Mouse (Mus musculus) monocyte, adult 5-6 weeks (primary cell): ENCODE data around the gene Btbd17. TPM values are rescaled to one million over a fixed set of nuclear protein-coding genes. Genes with fewer than 3 reads are reported as not detected.
A peak's percentile ranks its signal among the peaks of the same experiment; 100 is the strongest.

Experiments used
- ATAC-seq: fragments of 153-309, 156-312 bp; replicated peaks from 2 replicates; pipeline ENCODE4 v1.8.0; 2017; ENCODE audit warnings: mild to moderate bottlenecking; ENCODE audit not compliant: low TSS enrichment, insufficient number of reproducible peaks, severe bottlenecking, poor library complexity, low FRiP score
- total RNA-seq: library from RNA; stranded (forward); fragments of 200-1000, 200-491, 200-594 nt; gene quantifications from 3 replicates; pipeline ENCODE4 v1.2.3, GENCODE M21; 2017

Gene Btbd17
- total RNA-seq, 1 experiment from 2014 or later = not detected

DNA sequence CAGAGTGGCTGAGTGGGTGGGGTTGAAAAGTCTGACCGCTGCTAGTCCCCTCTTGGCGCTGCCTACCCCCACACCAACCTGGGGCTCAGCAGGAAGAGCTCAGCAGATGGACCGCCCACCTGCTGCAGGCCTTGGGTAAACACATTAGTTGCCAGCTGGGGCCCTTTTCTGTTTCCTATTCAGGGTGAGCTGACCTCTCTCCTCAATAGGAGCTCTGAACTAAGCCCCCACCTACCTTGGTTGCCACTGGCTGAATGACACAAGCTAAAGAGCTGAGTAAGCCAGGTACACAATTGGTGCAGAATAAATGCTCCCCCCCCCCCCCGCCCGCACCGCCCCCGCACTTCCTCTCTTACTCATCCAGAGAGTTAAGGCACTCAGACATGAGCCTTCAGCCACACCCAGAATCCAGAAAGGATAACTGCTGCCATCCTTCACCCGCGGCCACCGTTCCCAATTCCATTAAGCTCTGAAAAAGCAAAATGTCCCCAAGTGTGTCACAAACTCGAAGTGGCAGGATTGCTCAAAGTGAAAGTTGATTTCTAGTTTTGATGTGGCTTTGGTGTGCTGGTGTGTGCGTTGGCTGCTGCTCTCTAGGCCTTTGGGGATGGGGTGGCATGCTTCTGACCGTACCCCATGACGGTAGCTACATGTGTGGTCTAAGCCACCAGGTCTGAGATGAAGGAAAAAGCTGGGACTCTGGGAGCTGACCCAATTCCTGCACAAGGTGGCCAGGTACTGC is 12.1 kb upstream of the Btbd17 start:
- ATAC-seq = no peak

DNA sequence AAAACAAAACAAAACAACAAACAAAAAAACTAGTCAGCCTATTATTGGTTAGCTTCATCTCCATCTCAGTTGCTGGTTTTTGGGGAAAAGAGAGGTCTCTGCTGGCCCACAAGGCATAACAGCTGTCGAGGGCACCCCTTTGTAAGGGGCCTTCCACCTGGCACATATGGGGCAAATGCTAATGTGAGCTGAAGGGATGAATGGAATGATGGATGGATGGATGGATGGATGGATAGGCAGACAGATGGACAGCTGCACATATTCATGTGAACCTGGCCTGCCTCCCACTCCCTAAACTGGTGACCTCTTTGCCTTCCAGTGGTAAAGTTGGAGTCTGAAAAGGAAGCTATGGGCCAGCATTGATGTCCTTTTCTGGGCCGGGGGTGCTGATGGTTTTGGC is 11.3 kb upstream of the Btbd17 start:
- no peak for ATAC-seq

DNA sequence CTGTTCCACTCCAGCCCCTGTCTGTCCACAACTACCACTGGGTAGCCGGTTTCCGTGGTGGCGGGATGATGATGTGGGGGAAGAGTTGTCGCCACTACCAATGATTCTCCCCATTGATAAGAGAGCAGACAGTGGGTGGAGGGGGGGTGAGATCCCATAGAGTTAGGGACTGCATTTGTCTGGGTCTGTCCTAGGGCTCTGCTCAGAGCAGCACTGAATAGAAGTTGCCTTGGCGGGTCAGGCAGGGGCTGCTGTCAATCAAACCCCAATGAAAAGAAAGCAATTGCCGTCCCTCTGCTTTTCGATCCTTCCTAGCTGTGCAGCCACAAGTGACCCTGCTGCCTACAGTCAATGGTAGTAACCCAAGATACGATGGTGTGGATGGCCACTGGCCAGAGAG is 8.2 kb upstream of the Btbd17 start:
- ATAC-seq = no peak

DNA sequence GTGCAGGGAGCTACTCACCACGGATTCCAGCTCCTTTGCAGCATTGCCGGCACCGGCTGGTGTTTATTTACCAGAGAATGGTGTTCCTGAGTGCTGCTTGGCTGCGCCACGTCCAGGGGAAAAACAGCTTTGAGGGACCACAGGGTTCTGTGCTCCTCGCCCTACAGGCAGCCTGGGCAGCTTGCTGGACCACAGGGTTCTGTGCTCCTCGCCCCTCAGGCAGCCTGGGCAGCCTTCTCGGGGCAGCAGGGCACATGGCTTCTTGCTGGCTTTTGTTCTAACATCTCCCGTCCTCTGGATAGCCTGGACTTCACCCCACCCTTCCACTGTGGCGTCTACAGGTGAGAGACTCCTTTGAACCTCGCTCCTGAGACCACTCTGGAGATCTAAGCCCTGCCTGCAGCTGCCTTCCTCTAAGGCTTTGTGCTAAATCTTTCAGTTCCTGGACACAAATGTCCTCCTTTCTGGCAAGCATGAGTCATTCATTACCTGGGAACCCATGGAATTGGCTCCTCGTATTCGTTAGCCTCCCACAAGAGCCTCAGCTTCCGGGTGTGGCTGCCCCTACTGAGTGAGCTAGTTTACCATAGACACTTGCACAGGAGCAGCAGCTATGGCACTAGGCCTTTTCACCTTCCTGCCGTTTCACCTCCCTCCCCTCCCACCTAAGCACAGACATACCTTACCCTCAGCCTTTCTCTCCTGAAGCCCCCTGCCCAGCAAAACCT is 7.0 kb upstream of the Btbd17 start:
- ATAC-seq = no peak

DNA sequence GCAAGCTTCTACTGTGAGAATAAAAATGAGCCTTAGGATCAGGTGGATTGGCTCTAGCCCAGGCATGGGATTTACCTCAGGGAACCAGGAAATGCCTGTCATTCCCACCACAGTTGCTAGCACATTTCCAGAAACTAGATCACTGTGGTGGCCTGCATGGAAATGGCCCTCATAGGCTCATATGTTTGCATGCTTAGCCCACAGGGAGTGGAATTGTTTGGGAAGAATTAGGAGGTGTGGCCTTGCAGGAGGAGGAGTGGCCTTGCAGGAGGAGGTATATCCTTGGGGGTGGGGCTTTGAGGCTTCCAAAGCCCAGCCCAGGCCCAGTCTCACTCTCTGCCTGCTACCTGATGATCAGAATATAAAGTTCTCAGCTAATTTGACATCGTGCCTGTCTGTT is 6.2 kb upstream of the Btbd17 start:
- ATAC-seq = no peak

DNA sequence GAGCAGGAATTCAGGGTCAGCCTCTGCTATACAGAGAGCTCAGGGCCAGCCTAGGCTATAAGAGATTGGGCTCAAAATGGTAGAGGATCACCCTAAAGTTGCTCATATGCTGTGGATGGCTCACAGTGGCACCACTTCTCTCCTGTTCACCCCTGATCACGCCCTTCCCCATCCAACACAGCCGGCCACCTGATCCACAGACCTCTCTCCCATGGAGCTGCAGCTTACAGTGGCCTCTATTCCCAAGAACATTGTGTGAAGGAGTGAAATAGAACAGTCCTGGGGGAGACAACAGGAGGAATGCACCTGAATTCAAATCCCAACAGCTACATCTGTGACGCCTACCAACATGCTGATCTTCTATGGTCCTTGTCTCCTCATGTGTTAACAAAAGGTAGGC is 2.9 kb upstream of the Btbd17 start, which contains the start of gene Gpr142:
Gpr142 (plus strand) TSS at position 301 of the 400 bp plus-strand sequence.
- no peak for ATAC-seq

DNA sequence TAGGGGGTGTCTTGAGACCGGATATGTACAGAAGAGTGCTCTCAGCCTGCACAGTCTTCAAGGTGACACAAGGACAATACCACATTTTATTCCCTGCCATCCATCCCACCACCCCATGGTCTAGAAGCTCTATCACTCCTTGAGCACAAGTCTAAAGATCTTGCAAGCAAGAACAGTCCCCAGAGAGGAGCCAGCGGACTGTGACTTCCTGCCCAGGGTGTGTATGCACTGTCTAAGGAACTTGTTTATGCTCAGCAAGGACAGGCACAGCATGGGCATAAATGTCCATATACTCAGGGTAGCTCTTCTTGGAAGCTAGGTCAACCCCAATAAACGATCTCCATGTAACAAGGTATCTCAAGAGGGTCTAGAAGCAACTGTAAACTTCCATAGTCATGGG is 2.2 kb upstream of the Btbd17 start:
- ATAC-seq = no peak

DNA sequence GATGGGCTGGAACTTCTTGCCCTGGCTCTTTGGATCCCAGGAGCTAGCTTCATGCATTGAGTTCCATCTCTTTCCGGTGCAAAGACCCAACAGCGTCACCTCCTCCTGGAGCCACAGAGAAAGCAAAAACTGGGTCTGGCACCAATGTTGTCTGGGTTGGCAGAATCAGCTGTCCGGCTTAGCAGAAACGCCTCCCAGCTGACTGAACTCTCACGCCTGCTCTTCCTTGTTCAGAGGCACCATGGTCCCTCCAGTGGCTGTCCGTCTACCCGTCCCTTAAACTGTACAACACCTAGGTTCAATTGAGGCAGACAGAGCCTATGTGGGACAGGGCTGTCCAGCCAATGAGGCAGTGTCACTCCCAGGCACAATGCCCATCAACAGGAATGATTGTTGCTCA is 1.4 kb upstream of the Btbd17 start:
- ATAC-seq = no peak

DNA sequence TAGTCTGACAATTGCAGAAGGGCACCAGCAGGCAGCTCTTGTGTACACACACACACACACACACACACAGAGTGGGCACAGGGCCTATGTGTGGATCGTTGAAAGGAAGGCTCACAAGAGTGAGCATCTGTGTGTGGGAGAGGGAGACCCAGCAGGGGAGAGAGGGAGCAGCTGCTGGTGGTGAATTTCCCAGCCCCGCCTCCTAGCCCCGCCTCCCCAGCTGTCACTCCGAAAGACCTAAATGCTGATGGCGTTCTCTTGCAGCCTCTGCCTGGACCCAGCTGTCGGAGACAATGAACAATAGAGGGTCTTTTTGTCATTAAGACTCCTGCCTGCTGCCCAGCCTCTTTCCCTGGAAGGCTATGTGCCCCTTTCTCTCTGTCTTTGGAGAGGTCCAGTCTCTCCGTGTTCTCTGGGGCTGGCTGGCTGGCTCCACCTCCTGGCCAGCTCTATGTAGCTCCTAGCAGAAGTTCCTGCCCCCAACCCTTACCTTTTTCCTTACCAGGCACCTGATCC is 456 bp downstream of the Btbd17 start:
- no peak for ATAC-seq

DNA sequence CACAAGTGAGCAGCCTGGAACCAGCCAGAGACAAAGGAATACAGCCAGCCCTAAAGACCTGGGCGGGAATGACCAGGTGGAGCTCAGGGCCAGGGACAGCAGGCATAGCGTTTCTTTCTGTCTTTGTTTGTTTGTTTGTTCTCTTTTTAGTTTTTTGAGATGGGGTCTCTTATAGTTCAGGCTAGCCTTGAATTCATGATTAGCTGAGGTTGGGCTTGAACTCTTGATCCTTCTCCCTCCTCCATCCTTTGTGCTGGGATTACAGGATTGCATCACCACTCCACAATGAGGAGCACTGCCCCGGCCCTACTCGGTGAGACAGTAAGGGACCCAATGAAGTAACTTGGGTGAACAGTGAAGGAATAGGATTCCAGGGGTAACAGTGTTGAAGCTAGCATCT is 1.1 kb downstream of the Btbd17 start:
- ATAC-seq = no peak

DNA sequence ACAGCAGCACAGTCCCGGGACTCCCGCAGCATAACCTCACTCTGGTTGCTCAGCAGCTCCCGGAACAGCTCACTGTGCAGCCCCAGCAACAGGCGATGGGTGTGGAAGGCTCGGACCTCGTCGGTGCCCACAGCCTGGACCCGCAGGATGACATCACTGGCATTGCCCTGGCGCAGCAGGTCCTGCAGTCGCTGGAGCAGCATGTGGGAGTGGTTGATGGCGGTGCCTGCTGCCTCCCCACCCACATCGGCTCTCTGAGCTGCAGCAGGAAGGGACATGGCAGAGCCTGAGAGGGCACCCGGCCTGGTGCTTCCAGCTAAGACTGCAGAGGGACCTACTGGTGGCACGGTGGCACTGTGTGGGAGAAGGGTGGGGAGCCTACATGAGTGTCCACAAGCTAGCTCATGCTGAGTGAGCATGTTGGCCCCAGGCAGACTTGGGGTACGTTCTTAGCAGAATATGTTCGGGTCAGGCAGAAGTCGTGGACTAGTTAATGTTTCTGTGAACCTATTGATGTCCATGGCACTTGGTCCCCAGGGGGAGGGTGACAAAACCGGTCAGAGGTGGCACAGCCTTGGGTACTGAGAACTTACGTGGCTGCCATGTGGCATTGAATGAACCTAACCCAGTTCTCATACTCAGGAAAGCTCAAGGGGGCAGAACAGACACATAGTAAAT is 1.7 kb downstream of the Btbd17 start:
- no peak for ATAC-seq

DNA sequence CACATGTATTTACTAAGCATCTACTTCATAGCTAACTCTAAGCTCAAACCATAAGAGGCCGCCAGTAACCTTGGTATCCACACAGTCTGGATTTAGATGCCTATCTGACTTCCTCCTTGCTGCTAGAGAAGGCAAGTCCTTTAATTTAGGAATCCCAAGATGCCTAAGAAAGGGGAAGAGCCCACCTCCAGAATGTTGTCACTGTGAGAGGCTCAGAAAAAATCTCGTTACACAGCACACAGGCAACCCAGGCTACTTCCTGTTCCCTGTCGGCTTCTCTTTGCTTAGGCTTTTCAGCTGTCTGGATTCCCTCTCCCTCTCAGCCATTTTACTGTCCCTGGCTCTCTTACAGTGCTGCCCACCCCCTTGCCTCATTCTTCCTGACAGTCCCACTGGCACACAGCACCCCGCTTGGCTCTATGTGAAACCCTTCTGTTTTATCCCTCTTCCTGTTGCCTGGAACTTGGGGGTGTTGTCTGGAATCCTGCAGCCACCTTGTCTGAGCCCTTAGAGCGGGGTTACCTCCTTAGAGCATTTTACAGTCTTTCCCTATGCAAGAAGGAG is 2.7 kb downstream of the Btbd17 start:
- no peak for ATAC-seq

DNA sequence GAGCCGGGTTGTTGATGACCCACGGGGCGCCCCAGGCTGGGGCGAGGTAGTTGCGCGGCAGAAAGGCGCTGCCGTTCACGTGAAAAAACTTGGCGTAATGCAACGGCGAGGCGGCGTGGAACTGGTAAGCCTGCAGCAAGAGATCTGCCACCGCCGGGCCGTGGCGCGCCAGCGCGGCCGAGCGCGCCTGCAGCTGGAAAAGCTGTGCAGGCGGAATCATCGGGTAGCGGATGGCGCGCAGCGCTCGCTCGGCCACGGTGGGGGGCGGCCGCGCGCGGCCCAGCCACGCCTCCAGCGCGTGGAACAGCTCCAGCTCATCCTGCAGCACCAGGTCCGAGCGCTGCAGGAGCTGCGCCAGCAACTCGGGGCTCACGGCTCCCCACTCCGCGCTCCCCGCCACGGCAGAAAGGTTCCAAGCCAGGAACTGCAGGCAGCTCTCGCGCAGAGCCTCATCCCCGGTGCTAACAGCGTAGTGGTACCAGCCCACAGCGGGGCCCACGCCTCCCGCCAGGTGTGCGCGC is 3.8 kb downstream of the Btbd17 start:
- ATAC-seq = no peak

DNA sequence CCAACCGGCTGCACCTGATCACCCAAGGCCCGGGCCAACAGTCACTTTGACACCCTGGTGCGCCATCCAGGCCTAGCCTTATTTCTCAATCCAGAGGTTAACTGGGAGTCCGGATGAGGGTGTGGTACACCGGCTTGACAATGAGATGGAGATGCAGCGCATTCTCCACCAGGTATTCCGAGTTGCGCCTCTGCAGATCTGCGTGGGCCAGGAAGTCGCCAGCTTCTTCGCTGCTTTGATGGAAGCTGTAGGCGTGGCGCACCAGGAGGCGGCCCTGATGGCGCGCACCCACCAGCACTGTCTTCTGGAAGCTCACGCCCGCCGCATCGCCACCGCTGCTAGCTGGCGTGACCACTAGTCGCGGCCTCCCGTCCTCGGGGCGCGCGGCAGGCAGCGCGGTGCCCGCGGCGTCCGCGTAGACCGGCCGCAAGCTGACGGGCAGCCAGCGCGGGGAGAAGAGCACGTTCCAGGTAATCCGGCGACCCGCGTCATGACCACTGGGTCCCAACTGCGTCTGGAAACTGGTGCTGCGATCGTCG is 4.3 kb downstream of the Btbd17 start:
- no peak for ATAC-seq

DNA sequence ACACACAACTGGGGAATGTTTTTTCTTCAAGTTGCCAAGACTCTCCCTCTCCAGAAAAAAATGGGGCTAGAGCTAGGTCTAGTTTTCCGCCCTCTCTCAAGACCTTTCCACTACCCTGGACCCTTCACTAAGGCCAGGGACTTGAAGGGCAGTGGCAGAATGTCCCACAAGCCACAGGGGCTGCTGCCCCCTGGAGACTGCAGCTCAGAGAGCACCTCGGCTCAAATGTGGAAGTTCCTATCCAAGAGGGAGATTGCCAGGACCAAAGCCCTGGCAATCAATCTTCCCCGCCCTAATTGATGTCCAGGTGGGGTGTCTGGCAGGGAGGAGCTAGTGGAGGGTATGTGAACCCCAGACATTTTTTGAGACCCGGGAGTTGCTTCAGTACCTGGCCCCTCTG is 4.9 kb downstream of the Btbd17 start:
- no peak for ATAC-seq

DNA sequence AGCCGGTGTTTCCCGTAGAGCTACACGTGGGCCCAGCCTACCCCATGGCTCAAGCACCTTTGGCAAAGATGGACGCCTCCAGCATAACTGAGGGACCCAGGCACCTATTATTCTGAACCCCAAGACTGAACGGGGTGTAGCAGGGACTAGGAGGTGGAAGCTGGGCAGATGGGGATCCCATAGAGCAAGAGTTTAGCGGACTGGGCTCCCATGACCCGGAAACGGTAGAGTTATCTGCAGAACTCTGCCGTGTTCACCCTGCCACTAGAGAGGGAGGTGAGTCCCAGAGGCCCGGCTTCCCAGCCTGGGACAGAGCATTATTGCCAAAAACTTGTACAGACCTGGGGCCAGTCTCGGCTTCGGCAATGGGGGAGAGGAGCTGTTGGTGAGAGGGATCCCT is 5.6 kb downstream of the Btbd17 start:
- no peak for ATAC-seq

DNA sequence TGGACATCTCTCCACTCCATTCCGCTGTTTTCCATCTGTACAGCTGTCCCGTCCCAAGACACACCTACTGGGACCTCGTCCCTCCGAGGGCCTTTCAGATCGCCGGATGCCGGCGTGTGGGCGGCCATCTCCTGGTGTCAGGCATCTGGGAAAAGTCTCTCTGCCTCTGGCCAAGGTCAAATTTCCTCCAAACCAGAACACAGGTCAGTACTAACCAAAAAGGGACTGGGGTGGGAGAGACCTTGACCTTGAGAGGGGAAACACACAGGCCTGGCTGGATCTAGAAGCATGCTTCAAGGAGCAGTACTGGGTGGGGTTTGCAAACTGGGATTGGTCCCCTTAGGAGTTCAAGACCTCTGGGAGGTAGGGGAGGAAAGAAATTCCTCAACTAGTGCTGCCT is 6.0 kb downstream of the Btbd17 start:
- ATAC-seq = no peak

DNA sequence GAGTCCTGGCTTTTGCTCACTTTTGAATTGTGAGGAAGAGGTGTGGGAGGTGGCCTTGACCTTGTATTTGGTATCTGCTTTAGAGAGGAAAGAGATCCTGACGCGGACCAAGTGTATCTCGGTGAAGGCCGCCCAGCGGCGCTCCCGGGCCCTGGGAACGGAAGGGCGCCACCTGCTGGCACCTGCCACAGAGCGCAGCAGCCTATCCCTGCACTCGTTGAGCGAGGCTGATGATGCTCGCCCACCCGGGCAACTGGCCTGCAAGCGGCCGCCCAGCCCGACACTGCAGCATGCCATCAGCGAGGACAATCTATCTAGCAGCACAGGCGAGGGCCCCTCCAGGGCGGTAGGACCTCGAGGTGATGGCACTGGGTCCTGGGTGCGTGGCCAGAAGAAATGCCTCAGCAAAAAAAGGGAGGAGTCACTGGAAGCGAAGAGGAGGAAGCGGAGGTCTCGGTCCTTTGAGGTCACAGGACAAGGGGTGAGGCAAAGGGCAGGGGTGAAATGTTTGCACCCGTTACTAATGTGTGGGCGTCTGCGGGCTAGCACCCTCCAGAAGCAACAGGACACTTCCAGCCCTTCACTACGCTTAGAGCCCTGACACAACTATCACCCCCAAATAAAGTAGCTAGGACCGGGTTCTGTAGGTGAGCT is 6.6 kb downstream of the Btbd17 start:
- peak; percentile 59 for ATAC-seq
